Mouse (Mus musculus) bone marrow, adult 2 months (tissue): ENCODE results near the gene Dlg2.

Experiments used
- CTCF ChIP-seq: fragments of 200-500 bp; IDR thresholded peaks from 2 replicates; pipeline ENCODE4 v1.5.1; 2011; ENCODE audit warnings: low read length, control low read depth; ENCODE audit not compliant: control insufficient read depth, insufficient read depth
- POLR2A ChIP-seq: fragments of 200-500 bp; IDR thresholded peaks from 2 replicates; pipeline ENCODE4 v1.6.1; 2011; ENCODE audit warnings: low read depth, mild to moderate bottlenecking, control low read depth, low read length, borderline replicate concordance; ENCODE audit not compliant: control insufficient read depth

- TF ChIP-seq POLR2A (no peak), CTCF (no peak)
Observed at GRCm38 (mm10) chr7:92163150-92163549, 1686.7 kb downstream of the Dlg2 start.
